Mouse (Mus musculus) ovary, postnatal 14 days (tissue): Measurements from ENCODE around the gene Lyl1.
"Not testable (repeated sequence)": the region's sequence is repeated elsewhere in the genome, so short reads cannot be mapped to it uniquely, and the experiment has no call there.

ENCODE experiments used
- DNase-seq: peaks from one replicate; pipeline ENCODE4 v3.0.0; 2022; ENCODE audit warnings: low spot score

Gene Lyl1

DNA sequence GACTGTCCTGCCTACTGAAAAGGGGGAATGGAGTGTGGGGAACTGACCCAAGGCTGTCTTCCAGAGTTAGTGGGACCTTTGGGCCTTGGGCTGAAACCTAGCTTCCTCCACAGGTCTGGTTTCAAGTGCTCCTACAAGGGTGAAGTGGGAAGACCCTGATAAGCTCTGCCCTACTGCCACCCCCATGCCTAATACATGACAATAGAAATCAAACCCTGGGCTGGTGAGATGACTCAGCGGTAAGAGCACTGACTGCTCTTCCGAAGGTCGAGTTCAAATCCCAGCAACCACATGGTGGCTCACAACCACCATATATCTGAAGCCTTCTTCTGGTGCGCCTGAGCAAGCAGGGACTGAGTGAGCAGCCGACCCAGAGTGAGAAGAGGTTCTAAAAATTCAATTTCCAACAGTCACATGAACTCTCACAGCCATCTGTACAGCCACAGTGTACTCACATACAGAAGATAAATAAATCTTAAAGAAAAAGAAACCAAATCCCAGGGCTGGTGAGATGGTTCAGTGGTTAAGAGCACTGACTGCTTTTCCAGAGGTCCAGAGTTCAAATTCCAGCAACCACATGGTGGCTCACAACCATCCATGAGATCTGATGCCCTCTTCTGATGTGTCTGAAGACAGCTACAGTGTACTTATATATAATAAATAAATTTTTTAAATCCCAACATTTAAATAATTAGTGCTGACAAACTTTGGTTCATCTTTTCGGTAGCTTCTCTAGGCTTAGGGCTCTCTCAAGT is 32.3 kb upstream of the Lyl1 start:
- no peak for DNase-seq

DNA sequence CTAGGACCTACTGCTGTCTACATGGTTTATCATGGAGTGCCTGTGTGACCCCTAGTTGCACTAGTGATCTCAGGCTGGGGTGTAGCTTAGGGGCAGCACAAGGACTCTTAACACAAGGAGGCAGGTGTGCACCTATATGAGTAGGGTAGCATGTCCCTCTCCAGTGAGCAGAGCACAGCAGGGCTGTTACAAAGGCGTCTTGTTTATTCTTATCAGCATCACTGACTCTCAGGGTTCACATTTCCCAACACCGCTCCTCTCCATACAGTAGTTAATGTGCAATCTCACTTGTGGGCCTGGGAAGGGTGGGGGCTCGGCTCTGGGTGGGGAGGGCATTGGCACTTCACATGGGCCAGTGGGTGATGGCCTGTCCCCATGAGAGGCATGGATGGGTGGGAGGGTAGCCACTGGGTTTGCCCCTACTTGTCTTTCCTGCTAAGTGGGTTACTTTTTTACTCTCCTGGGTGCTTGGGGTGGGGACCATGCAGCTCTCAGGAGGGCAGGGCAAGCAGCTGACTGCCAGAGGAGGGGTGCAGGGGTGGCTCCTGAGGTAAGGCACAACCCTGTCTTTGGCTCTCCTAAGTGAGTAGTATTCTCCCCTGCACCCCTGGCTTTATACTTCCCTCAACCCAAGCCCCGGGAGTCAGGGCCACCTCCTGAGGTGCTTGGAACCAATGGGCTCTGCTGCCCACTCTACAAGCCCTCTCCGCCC is 30.8 kb upstream of the Lyl1 start:
- not testable (repeated sequence) for DNase-seq

DNA sequence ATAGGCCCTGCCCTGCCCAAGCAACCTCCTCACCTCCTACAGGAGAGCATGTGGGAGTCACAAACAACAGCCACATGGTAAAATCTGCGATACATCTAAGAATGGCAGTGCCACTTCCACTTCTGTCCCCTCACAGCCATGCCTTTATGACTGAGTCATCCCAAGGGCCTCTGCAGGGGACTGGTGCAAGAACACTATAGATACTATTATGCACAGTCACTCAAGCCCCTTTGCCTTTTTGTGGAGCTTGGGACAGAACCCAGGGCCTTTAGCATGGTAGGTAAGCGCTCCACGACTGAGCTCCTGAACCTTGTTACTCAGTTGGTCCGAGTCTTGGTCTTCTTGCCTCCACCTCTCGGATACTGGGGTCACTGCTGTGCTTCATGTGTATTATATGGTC is 24.0 kb upstream of the Lyl1 start:
- DNase-seq = no peak

DNA sequence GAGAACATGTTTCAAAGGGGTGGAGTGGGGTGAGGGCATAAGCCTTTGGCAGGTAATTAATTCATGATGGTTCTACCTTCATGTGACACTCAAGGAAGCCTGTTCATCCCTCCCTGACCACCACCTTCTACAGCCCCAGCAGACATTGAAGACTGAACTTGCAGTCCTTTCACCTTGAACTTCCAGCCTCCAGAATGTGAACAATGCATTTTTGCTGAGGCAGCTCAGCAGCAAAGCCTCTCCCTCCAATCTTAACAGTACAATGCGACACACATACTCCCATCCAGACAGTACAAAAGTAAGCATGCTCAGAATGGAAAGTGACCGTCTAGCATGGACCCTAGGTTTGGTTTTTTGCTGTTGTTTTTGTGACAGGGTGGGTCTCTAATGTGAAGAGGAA is 19.8 kb upstream of the Lyl1 start:
- no peak for DNase-seq

DNA sequence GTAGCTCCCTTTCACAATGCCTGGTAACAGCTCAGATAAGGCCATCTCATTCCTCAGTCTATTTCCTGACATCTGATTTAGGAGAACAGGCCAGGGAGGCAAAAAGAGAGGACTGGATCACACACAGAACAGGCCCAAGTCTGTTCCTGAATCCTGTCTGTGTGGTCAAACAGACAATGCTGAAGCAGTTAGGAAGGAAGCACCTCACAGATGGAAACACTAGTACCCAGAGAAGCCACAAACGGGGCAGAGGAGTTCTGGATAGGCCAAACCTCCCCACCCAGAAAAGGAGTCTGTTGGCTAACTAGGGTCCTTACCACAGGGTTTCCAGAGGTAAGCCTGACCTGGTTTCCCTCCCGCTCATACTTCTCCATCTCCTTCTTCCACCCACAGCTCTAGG is 19.0 kb upstream of the Lyl1 start:
- DNase-seq = no peak

DNA sequence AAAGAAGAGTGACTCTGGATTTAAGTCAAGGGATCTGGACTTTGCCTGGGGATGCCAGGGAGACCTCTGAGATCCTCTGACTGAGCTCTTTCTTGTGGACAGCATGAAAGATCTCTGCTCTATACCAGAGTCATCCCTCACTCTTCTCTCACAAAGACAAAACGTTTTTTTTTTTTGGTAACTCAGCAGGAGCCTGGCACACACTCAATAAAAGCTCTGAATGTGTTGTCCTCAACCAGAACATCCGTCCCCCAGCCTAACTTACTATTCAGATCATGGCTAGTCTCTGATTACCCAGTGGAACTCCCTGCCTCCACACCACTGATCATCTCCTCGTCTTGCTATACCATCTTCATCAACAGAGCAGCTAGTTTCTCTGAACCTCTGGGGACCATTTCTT is 16.7 kb upstream of the Lyl1 start:
- no peak for DNase-seq

DNA sequence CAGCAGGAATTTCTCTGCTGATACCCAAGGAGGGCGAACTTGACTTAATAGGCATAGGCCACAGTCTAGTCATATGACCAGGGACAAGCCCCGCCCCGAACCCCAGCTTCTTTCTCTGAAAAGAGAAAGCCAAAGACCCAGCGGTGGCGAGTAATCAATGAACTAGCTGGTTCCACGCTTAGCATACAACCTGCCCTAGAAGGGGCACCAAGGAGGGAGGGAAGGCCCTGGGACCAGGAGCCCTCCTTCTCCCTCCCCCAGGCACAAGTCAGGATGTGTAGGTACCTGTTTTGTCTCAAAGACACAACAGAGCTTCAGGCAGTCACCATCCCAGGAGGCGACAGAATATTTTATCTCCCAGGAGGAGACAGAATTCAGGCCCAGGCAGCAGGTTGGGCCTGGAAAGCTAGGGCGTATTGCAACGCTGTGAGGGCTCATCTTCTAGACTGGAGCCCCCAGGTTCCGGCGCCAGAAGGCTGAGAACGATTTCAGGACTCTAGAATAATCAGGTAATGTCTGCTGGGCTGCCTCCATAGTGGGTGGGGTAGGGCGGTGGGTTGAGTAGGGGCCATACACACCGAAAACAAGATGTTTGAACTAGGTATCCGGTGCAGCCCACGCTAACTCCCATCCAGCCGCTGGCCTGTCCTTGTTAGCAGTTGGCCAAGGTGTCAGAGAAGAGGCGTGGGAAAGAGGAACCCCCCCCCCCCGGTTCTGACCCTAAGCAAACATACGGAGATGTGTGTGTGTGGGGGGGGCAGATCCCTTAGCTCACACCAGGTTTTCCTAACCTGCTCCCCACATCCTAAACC is 14.9 kb upstream of the Lyl1 start, which contains the start of gene Trmt1:
Trmt1 (plus strand) TSS at position 117 of the 812 bp plus-strand sequence.
- no peak for DNase-seq

DNA sequence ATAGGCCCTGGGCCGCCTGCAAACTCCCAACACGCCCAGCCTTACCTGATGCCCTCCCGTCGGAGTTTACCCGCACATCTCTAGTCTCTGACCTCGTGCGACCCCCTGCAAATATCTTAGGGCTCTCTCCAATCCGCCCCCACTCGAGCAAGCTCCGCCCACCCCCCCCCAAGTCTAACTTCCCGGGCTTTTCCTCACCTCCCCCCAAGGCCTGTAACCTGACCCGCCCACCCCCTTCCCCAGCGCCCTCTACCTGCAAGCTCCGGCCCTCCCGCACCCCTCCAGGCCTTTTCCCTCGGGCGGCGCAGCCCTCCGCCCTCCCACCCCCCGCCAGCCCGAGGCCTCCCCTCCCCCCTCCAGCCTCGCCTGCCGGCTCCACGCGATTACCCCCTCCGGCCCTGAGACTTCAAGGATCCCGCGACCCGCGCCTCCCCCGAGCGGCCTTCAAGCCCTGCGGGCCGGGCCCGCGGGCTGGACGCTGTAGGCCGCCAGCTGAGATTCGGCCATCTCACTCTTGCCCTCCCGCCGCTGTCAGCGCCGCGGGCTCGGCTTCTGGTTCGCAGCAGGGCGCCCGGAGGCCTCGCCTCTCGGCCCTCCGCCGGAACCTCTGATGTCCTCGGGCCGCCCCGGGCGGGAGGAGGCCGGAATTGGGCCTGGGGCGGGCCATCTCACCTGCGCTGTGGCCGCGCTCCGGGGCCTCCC is 14.1 kb upstream of the Lyl1 start:
- no peak for DNase-seq

DNA sequence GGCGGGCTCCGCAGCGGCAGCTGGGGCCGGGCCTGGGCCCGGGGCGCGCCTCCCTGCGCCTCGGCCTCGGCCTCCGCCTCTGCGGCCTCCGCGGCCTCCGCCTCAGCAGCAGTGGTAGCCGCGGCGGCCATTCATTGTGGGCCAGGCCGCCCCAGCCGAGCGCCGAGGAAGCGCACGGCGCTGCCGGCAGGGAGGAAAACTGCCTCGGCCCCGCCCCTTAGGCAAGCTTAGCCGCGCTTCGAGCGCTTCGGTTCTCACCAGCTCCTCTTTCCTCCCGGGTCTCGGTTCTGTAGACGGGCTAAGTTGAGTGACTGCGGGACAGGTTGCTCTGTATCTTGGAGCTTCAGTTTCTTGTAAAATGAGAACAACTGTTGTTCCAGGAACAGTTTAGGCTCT is 13.6 kb upstream of the Lyl1 start, which contains the start of gene Nacc1:
Nacc1 (minus strand) TSS at position 158 of the 396 bp plus-strand sequence.
- DNase-seq = peak; percentile 78

DNA sequence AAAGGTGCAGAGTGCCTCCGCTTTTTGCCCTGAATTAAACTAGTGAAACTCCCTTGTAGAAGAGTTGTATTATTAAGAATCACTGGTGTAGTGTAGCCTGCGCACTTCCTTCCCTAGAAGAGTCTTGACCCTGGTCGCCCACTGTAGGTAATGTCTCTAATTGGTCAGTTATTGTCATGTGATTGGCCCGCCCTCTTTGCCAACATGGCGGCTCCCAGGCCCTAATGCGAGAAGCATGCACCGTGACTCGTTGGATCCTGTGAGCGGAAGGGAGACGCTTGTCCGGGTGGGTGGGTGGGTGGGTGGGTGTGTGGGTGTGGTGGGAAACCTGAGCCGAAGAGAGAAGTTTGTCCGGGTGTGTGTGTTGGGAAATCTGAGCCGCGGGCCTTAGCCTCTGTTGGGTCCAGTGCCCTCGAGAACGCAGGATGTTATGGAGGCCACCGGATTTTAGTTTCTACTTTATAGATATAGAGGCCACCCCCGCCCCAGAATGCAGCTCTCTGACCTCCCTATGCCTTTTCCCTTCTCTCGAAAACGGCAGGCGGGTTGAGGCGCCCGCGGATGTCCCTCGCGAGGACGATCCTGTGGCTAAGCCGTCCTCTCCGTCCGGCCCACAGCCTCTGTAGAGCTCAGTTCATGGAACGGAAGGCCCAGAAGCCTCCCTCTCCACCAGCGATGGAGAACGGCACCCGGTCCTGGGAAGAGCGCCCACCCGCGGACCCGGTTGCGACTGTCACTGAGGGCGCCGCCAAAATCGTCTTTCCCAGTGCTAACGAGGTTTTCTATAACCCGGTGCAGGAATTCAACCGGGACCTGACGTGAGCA is 12.0 kb upstream of the Lyl1 start:
- DNase-seq = peak; percentile 89

DNA sequence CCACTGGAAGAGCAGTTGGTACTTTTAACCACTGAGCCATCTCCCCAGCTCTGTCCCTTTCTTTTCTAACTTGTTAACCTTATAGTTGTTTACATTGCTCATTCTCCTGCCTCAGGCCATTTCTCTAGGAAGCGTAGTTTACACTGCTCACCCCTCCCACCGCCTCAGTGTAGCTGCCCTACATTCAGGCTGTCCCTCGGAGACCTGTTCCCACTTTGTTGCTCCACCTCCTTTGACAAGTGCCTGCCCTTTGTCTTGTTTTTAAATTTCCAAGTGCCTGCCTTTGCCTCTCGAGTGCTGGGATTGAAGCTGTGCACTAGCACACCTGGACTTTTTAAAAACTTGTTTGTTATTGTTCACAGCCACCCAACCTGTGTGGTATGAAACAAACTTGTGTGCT is 7.9 kb upstream of the Lyl1 start:
- DNase-seq = no peak

DNA sequence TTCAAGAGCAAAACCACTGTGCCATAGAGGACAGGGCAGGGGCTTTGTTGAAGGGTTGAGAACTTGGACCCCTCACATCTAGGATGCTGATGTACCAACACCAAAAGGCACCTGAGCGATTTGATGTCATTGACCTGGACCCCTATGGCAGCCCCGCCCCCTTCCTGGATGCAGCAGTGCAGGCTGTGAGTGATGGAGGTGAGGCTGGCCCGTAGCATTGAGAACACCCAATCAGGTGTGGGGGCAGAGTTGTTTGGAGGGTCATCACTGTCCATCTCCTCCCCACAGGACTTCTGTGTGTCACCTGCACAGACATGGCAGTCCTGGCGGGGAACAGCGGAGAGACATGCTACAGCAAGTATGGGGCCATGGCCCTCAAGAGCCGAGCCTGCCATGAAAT is 6.1 kb upstream of the Lyl1 start:
- no peak for DNase-seq

DNA sequence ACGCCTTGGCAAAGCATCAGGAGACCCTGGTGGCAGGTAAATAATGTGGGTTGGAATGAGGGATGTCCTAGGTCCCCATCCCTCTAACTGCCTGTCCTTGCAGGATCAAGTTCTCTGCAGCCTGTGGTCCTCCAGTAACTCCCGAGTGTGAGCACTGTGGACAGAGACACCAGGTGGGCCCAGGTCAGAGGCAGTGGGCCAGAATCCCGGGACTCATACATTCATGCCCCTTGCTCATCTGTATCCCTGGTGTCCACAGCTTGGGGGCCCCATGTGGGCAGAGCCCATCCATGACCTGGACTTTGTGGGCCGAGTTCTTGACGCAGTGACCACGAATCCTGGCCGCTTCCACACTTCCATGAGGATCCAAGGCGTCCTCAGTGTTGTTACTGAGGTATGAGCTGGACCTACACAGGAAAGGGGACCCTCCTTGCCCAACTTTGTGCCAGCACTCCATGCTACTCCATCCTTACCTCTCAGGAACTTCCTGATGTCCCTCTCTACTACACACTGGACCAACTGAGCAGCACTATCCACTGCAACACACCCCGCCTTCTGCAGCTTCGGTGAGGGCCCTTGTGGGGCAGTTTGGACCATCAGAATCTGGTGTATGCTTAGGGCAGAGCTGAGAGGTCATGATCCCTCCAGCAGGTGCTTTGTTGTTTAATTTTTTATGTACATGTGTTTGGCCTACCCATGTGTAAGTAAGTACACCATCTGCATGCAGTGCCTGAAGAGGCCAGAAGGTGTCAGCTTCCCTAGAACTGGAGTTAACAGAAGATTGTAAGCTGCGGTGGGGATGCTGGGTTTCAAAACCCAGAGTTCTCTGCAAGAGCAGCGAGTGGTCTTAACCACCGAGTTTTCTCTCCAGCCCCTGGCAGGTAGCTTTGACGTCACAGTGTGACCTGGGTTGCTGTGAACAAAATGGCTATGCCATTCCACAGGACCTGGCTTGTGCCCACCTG is 3.8 kb upstream of the Lyl1 start:
- DNase-seq = no peak

DNA sequence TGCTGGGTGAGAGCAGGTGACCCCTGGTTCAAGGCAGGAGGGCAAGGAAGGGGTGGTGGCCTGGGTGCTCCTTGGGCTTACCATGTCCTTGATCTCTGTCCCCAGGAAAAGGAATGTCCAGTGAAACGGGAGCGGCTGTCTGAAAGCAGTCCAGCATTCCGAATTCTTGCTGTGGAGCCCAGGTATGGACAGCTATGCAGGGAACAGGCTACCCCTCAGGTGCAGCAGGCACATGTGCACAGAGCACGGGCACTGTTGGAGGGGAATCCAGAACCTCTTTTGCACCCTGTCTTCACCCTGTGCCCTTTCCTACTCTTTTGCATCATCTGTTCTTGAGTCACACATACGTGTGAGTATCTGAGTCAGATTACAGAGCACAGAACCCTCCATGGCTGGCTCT is 3.0 kb upstream of the Lyl1 start:
- DNase-seq = no peak

DNA sequence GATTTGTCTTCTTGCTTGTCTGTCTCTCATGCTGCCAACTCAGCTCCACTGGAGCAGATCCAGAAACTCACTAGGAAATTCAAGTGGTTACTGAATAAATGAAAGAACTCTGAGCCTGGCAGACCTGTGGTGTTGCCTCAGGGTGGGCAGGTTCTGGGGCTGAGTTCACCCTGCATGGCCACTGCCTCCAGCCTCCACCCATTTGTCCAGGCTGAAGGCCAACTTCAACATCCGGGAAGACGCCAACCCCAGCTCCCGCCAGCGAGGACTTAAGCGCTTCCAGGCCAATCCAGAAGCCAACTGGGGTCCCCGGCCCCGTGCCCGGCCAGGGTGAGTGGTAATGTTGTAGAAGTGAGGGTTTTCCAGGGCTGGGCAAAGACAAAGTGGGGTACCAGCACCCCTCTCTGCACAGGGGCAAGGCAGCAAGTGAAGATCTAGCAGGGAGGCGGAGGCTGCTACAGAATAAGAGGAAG is 2.3 kb upstream of the Lyl1 start:
- no peak for DNase-seq

DNA sequence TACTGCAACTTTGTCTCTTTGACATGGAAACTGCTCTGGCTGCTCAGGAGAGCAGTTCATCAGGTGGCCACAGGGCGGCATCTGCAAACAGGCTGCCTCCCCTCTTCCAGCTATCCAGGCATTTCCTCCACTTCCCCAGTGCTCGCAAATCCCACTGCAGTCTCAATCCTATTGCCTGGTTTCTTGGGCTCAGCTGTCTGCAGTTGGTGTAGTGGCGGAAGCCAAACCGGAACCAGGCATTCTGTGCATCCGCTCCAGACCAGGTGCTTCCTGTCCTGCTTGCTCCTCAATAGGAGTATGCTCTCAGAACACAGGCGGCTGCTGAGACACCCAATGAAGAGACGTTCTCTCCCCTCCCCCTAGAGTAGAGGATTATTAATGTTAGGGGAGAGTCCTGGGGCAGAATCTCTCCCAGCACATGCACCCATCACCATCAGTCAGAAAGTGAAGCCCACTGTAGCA is 1.4 kb upstream of the Lyl1 start:
- no peak for DNase-seq

DNA sequence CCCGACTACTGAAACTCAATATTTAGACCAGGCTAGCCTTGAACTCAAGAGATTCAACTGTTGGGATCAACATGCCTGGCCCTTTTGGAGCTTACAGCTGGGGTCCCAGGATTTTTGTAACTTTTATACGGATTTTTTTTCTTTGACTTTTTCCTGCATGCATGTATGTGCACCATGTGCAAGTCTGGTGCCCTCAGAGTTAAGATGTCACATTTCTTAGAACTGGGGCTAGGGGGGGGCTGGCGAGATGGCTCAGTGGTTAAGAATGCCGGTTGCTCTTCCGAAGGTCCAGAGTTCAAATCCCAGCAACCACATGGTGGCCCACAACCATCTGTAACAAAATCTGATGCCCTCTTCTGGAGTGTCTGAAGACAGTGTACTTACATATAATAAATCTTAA is 731 bp upstream of the Lyl1 start:
- no peak for DNase-seq

DNA sequence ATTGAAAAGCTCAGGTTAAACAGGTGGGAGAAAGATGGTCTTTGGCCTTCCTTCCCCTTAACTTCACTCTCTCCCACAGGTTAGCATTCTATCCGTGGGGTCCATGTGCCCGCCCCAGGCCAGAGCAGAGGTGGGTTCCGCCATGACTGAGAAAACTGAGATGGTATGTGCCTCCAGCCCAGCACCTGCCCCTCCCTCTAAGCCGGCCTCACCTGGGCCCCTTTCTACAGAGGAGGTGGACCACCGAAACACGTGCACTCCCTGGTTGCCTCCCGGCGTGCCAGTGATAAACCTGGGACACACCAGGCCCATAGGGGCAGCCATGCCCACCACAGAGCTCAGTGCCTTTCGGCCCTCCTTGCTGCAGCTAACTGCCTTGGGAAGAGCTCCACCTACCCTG is 1.3 kb downstream of the Lyl1 start:
- DNase-seq = no peak

DNA sequence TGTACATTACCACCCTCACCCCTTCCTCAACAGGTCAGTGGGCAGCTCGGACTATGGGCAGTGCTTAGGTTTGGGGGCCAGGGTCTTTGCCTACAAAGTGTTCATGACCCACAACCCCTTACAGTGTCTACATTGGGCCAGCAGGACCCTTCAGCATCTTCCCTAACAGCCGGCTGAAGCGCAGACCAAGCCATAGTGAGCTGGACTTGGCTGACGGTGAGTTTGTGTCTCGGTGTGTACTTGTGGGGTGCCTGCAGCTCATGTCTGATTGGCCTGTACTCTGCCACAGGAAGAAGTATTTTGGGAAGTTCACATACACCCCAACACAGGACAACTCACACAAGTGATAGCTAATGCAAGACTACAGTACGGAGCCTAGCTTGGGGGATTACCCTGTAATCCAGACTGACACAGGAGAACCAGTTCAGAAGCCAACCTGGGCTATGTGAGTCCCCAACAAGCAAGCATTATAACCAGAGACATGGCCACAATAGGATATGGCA is 1.8 kb downstream of the Lyl1 start:
- DNase-seq = no peak
